Comparison of ENCODE assay signal across 8 mouse cellular contexts in genomic region chr9:114400949-114401684, GRCm38 (mm10). TPM values are rescaled to one million over a fixed set of nuclear protein-coding genes. Genes with fewer than 3 reads are reported as not detected.
A peak's percentile ranks its signal among the peaks of the same experiment; 100 is the strongest.
DNase-seq lines count a peak whose midpoint lies in the region; ATAC-seq lines count a peak whose summit lies in the region.

Gene Glb1, plus strand, starts transcription at chr9:114401076.
Gene Tmppe, plus strand, starts transcription at chr9:114401105.

- peak within 1 kb of the TSS; percentile 70 for H3K4me2 ChIP-seq in embryonic facial prominence, embryonic 14.5 days (ENCODE audit: low read depth, low read length)
- H3K4me2 ChIP-seq in limb, embryonic 12.5 days = peak within 1 kb of the TSS; percentile 82
- peak within 1 kb of the TSS; percentile 81 for H3K4me2 ChIP-seq in midbrain, embryonic 14.5 days (ENCODE audit: low read length)

- peak within 1 kb of the TSS; percentile 92 for H3K9ac ChIP-seq in embryonic facial prominence, embryonic 14.5 days (ENCODE audit: low read depth, low read length)
- H3K9ac ChIP-seq in limb, embryonic 12.5 days (replicated peaks) = peak within 1 kb of the TSS; percentile 89
- H3K9ac ChIP-seq in midbrain, embryonic 14.5 days (replicated peaks; ENCODE audit: low read length) = peak within 1 kb of the TSS; percentile 68

- under 1% methylated on average over 65 of the region's 73 CpGs for WGBS in embryonic facial prominence, embryonic 14.5 days
- WGBS in limb, embryonic 12.5 days = under 1% methylated on average over 73 of the region's 73 CpGs
- WGBS in midbrain, embryonic 14.5 days = under 1% methylated on average over 73 of the region's 73 CpGs

- peaks cover 26% of the 10 kb centered on the region for H3K36me3 ChIP-seq in embryonic facial prominence, embryonic 14.5 days (ENCODE audit: control insufficient read depth, insufficient read depth, low read length)
- H3K36me3 ChIP-seq in limb, embryonic 12.5 days = peaks cover 22% of the 10 kb centered on the region
- H3K36me3 ChIP-seq in midbrain, embryonic 14.5 days (ENCODE audit: control insufficient read depth, insufficient read depth, low read length) = peaks cover 14% of the 10 kb centered on the region

- H3K9me3 ChIP-seq in embryonic facial prominence, embryonic 14.5 days (ENCODE audit: control insufficient read depth, low read length) = no peaks in the 10 kb centered on the region
- H3K9me3 ChIP-seq in limb, embryonic 12.5 days = no peaks in the 10 kb centered on the region
- 0 out of 2 replicates have a peak, but pooled peaks cover 9% of the 10 kb centered on the region for H3K9me3 ChIP-seq in midbrain, embryonic 14.5 days (ENCODE audit: control insufficient read depth, low read length)

- H3K27ac ChIP-seq in embryonic facial prominence, embryonic 14.5 days (replicated peaks; ENCODE audit: low read depth, low read length) = peak within 1 kb of the TSS; percentile 94
- peak within 1 kb of the TSS; percentile 94 for H3K27ac ChIP-seq in limb, embryonic 12.5 days
- peak within 1 kb of the TSS; percentile 80 for H3K27ac ChIP-seq in midbrain, embryonic 14.5 days (replicated peaks; ENCODE audit: low read depth, low read length)

- ATAC-seq in embryonic facial prominence, embryonic 14.5 days (ENCODE audit: low read depth) = peak; percentile 99
- peak; percentile 98 for ATAC-seq in limb, embryonic 12.5 days (ENCODE audit: insufficient number of reproducible peaks, insufficient read depth, low FRiP score, low TSS enrichment, low read depth)
- ATAC-seq in midbrain, embryonic 14.5 days (ENCODE audit: low FRiP score, low TSS enrichment) = peak; percentile 96

- H3K27me3 ChIP-seq in embryonic facial prominence, embryonic 14.5 days (replicated peaks; ENCODE audit: control insufficient read depth, insufficient read depth, low read length) = no peaks in the 10 kb centered on the region
- no peaks in the 10 kb centered on the region for H3K27me3 ChIP-seq in limb, embryonic 12.5 days
- H3K27me3 ChIP-seq in midbrain, embryonic 14.5 days (ENCODE audit: control insufficient read depth, insufficient read depth, low read length) = no peaks in the 10 kb centered on the region

- DNase-seq in 416B (ENCODE audit: low read depth) = peak; percentile 96
- DNase-seq in adrenal gland, postnatal 4 days (ENCODE audit: low spot score in 2 of 2) = peak; percentile 43 to 67
- peak; percentile 95 for DNase-seq in embryonic facial prominence, embryonic 14.5 days (ENCODE audit: low spot score)
- peak; percentile 74 for DNase-seq in heart, adult 8-10 months (ENCODE audit: low spot score)
- DNase-seq in kidney, adult 8-10 months = peak; percentile 80 to 83
- DNase-seq in midbrain, embryonic 14.5 days = peak; percentile 91
- DNase-seq in spleen, adult 18-20 months = peak; percentile 77

- H3K4me1 ChIP-seq in embryonic facial prominence, embryonic 14.5 days (ENCODE audit: control insufficient read depth, insufficient read depth, low read length) = peaks cover 5% of the 10 kb centered on the region; the same call in 1 of the 2 replicates
- H3K4me1 ChIP-seq in limb, embryonic 12.5 days (replicated peaks) = peaks cover 11% of the 10 kb centered on the region
- H3K4me1 ChIP-seq in midbrain, embryonic 14.5 days (ENCODE audit: control insufficient read depth, insufficient read depth, low read length) = 0 out of 2 replicates have a peak, but pooled peaks cover 6% of the 10 kb centered on the region

- peak within 1 kb of the TSS; percentile 72 for H3K4me3 ChIP-seq in embryonic facial prominence, embryonic 14.5 days (ENCODE audit: low read depth, low read length)
- H3K4me3 ChIP-seq in limb, embryonic 12.5 days (replicated peaks) = peak within 1 kb of the TSS; percentile 84
- peak within 1 kb of the TSS; percentile 84 for H3K4me3 ChIP-seq in midbrain, embryonic 14.5 days (replicated peaks; ENCODE audit: low read depth, low read length)

RNA-seq across cellular contexts. Expression of gene Glb1, which starts in this region (rescaled TPM):
- total RNA-seq in adrenal gland, postnatal 4 days (2021) = 10 to 100 TPM; 38.7 to 45.5 TPM
- 42.5 and 44.6 TPM in 2 replicates for polyA plus RNA-seq in embryonic facial prominence, embryonic 14.5 days (2014; fragmentation: Nextera tagmentation; extraction: Ambion mirVana)
- 10 to 100 TPM; 13.4 to 15.8 (median 14.8) TPM for total RNA-seq in heart, adult 8-10 months (2022)
- 25.0 and 27.2 TPM in 2 replicates for polyA plus RNA-seq in limb, embryonic 12.5 days (2016; fragmentation: Nextera tagmentation; extraction: Ambion mirVana)
- polyA plus RNA-seq in midbrain, embryonic 14.5 days (2014; fragmentation: Nextera tagmentation; extraction: Ambion mirVana) = 22.9 and 27.9 TPM in 2 replicates

RNA-seq across cellular contexts. Expression of gene Tmppe, which starts in this region (rescaled TPM):
- 10 to 100 TPM; 10.6 to 10.8 TPM for total RNA-seq in adrenal gland, postnatal 4 days (2021)
- 2.1 and 3.2 TPM in 2 replicates for polyA plus RNA-seq in embryonic facial prominence, embryonic 14.5 days (2014; fragmentation: Nextera tagmentation; extraction: Ambion mirVana)
- 1 to 10 TPM; 3.1 to 4.7 (median 4.1) TPM for total RNA-seq in heart, adult 8-10 months (2022)
- 10.2 and 10.7 TPM in 2 replicates for polyA plus RNA-seq in limb, embryonic 12.5 days (2016; fragmentation: Nextera tagmentation; extraction: Ambion mirVana)
- polyA plus RNA-seq in midbrain, embryonic 14.5 days (2014; fragmentation: Nextera tagmentation; extraction: Ambion mirVana) = 3.5 and 4.1 TPM in 2 replicates

Comparison
In these comparisons a context has a peak if more than half of its experiments do, and no peak if none do; other contexts are left out.
1. Peak in every context shown above with its lines: DNase-seq, ATAC-seq, H3K4me3 ChIP-seq and H3K27ac ChIP-seq.